Mouse (Mus musculus) C2C12 (cell line): Measurements from ENCODE around the gene Ybx3. TPM values are rescaled to one million over a fixed set of nuclear protein-coding genes. Genes with fewer than 3 reads are reported as not detected.

Source experiments
- H3K27me3 ChIP-seq: one replicate; pipeline ENCODE4 v1.6.1; 2011; ENCODE audit not compliant: control insufficient read depth, insufficient read depth, insufficient read length
- H3K36me3 ChIP-seq: one replicate; pipeline ENCODE4 v1.6.1; 2011; ENCODE audit not compliant: control insufficient read depth, insufficient read depth
- H3K4me3 ChIP-seq: one replicate; pipeline ENCODE4 v1.5.1; 2011; ENCODE audit warnings: mild to moderate bottlenecking, control low read depth; ENCODE audit not compliant: poor library complexity, insufficient read depth, severe bottlenecking
- H3K79me2 ChIP-seq: one replicate; pipeline ENCODE4 v1.6.1; 2011; ENCODE audit not compliant: control insufficient read depth, insufficient read depth
- H3K79me3 ChIP-seq: one replicate; pipeline ENCODE4 v1.6.1; 2011; ENCODE audit warnings: low read depth, control low read depth
- H3ac ChIP-seq: one replicate; pipeline ENCODE3; 2011; ENCODE audit warnings: low read depth; ENCODE audit not compliant: control insufficient read depth, insufficient read length
- CEBPB ChIP-seq: IDR thresholded peaks from one replicate; pipeline ENCODE4 v1.6.1; 2011; ENCODE audit warnings: low read depth, mild to moderate bottlenecking, control low read depth, moderate library complexity
- CTCF ChIP-seq: IDR thresholded peaks from one replicate; pipeline ENCODE4 v1.5.1; 2011; ENCODE audit not compliant: control insufficient read depth, insufficient read depth, insufficient read length
- FOSL1 ChIP-seq: IDR thresholded peaks from one replicate; pipeline ENCODE4 v1.8.0; 2011; ENCODE audit warnings: mild to moderate bottlenecking, low read length; ENCODE audit not compliant: poor library complexity, insufficient read depth, severe bottlenecking
- MAX ChIP-seq: IDR thresholded peaks from one replicate; pipeline ENCODE4 v1.6.1; 2011; ENCODE audit warnings: mild to moderate bottlenecking, control low read depth
- MYOD1 ChIP-seq: IDR thresholded peaks from one replicate; pipeline ENCODE4 v1.6.1; 2011; ENCODE audit warnings: low read depth; ENCODE audit not compliant: control insufficient read depth, insufficient read length
- MYOG ChIP-seq: IDR thresholded peaks from one replicate; pipeline ENCODE4 v1.6.1; 2011; ENCODE audit not compliant: control insufficient read depth, insufficient read length; ENCODE audit errors: extremely low read depth
- USF1 ChIP-seq: IDR thresholded peaks from one replicate; pipeline ENCODE4 v1.6.1; 2011; ENCODE audit warnings: low read depth, mild to moderate bottlenecking, control low read depth, moderate library complexity
- polyA plus RNA-seq: library from polyadenylated mRNA; unstranded; fragments of >200 nt; fragmentation: generic; extraction: Trizol; gene quantifications from one replicate; pipeline ENCODE4 v1.2.1, GENCODE M21; 2012; ENCODE audit warnings: missing spikeins

Ybx3 gene
- polyA plus RNA-seq, 1 experiment, result 338 TPM

DNA sequence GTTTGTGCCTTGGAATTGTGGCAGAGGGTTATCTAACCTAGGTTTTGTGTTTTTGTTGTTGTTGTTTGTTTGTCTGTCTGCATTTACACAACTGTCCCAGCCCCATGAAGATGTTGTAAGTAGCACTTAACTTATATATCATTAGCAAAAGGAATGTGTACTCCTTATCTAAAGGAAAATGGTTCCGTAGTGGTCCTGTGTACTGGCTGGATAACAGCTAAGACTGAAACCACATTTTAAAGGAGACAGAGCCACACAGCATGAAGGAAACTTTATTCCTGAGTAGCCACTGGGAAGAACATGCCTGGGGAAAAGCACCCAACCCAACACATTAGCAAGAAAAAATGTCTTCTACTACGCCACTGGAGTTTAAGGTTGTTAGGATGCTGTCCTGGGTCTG lies 28.7 kb downstream of the Ybx3 start:
- no peak for TF ChIP-seq CTCF
- no peak for TF ChIP-seq CEBPB
- H3K36me3 ChIP-seq, result peaks cover 11% of the 10 kb centered on the region
- no peaks in the 10 kb centered on the region for H3K79me3 ChIP-seq
- H3ac ChIP-seq, result no peak overlapping the region
- H3K79me2 ChIP-seq, result no peaks in the 10 kb centered on the region
- H3K27me3 ChIP-seq, result no peaks in the 10 kb centered on the region
- H3K4me3 ChIP-seq, result no peak overlapping the region

DNA sequence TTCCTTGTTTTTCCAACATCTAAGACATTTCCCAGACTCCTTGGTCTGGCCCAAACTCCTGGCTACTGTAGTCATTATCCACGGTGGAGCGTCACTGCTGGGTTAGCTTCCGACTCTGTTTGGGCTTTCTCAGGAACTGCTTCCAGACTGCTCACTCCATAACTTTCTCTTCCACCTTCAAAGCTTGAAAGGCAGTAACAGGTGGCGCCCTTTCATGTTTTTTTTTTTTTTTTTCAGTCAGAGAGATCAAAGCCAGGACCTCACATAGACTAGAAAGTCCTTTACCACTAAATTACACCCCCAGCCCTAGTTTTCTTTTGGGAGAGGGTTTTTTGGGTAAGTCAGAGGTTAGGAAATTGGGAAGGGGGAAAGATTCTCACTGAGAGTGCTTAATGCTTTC lies 33.4 kb downstream of the Ybx3 start:
- no peak overlapping the region for H3K4me3 ChIP-seq
- no peak overlapping the region for H3ac ChIP-seq
- no peaks in the 10 kb centered on the region for H3K27me3 ChIP-seq
- H3K79me2 ChIP-seq, result no peaks in the 10 kb centered on the region
- H3K79me3 ChIP-seq, result no peaks in the 10 kb centered on the region
- TF ChIP-seq USF1, result no peak
- TF ChIP-seq MYOD1, result peak; percentile 55
- no peaks in the 10 kb centered on the region for H3K36me3 ChIP-seq

DNA sequence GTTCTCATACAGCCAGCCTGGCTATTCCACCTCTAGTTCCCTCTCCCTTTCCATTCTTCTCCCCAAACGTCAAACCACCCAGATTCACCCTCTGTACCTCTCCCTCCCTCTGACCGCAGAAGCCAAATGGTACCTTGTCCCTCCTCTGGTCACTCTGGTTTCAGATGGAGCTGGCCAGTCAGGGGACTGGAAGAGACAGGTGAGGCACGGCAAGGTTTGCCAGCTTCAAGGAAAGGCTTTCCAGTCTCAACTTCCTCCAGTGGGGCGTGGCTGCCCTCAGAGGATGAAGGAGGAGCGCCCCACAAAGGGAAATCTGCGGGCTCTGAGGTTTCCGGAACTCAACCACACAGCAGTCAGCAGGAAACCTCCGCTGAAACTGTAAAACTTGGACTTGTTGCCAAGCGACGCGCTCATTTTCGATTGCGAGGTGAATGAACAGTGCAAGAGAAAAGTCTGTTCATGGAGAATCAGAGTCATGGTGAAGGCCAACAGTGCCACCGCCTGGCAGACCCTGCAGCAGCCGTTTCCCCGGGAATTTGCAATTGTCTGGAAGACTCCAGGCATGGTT lies 34.8 kb downstream of the Ybx3 start, which contains the start of gene Styk1:
Gene Styk1, minus strand, starts transcription at position 246 of the 568 bp plus-strand sequence.
- Histone ChIP-seq H3K36me3 (no peaks in the 10 kb centered on the region), H3K27me3 (no peaks in the 10 kb centered on the region), H3K79me2 (no peaks in the 10 kb centered on the region), H3K4me3 (peak within 1 kb of the TSS; percentile 18), H3K79me3 (no peaks in the 10 kb centered on the region), H3ac (no peak within 1 kb of the TSS)
- no peak for TF ChIP-seq FOSL1
- peak; percentile 81 for TF ChIP-seq CTCF
- no peak for TF ChIP-seq USF1

DNA sequence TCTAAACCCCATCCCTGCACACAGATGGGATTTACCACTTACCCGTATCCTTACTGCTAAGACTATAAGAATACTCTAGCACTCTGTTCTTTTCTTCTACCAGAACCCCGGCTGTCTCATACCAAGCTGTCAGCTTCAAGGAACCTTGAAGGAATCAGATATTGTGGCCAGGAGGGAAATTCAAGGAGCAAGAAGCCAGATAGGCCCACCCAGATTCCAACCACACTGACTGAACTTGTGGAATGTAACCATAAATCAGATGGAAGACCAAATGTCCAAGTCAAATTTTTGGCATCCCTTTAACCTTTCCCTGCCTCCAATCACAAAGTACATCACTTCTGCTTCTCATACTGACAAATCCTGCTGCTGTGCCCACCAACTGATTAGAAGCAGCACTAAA lies 41.2 kb downstream of the Ybx3 start:
- TF ChIP-seq MYOG (no peak), MYOD1 (no peak), FOSL1 (no peak)
- Histone ChIP-seq H3K36me3 (no peaks in the 10 kb centered on the region), H3K79me3 (no peaks in the 10 kb centered on the region), H3K79me2 (no peaks in the 10 kb centered on the region), H3K4me3 (no peak overlapping the region), H3K27me3 (no peaks in the 10 kb centered on the region), H3ac (no peak overlapping the region)

DNA sequence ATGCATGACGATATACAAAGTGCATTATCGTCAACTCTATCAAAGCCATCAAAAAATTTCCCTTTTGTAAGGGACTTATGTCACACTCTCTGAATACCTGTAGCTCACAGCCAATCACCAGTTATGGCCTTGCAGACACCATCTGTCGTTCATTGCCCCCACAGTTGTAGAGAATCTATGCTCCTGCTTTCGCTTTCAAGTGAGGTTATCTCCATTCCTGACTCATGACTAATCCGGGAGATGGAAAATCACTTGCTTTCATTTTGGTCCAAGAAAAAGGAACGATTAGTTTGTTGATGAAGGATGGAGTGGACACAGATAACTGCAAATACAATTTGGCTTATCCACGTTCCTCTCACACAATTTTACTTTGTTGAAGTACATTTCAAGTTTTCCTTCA lies 43.9 kb downstream of the Ybx3 start:
- Histone ChIP-seq H3K79me3 (no peaks in the 10 kb centered on the region), H3ac (no peak overlapping the region), H3K27me3 (no peaks in the 10 kb centered on the region), H3K36me3 (no peaks in the 10 kb centered on the region), H3K4me3 (no peak overlapping the region), H3K79me2 (no peaks in the 10 kb centered on the region)
- TF ChIP-seq USF1, result no peak
- TF ChIP-seq MYOD1, result no peak
- TF ChIP-seq MAX, result no peak
- TF ChIP-seq FOSL1, result no peak
- no peak for TF ChIP-seq CEBPB
- no peak for TF ChIP-seq MYOG
- no peak for TF ChIP-seq CTCF

DNA sequence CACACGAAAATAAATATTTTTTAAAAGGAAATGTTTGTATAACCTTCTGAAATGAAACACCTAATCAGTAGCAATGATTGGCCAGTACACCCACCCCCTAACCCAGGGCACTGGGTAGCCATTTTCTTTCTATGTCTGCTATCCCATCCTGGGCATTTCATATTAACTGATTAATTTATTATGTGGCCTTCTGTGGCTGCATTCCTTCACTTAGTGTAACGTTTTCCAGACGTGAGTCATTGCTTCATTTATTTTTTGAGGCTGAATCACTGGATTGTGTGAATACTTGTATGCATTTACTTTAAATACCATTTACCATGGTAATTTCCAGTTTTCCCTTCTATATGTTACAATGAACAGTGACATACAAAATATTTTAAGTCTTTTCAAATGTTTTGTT lies 48.2 kb downstream of the Ybx3 start:
- Histone ChIP-seq H3K4me3 (no peak overlapping the region), H3K36me3 (no peaks in the 10 kb centered on the region), H3K27me3 (no peaks in the 10 kb centered on the region), H3K79me3 (no peaks in the 10 kb centered on the region), H3ac (no peak overlapping the region), H3K79me2 (no peaks in the 10 kb centered on the region)
- TF ChIP-seq CTCF, result no peak
- peak; percentile 28 for TF ChIP-seq CEBPB
- peak; percentile 84 for TF ChIP-seq FOSL1
- TF ChIP-seq MYOD1, result no peak
